Mouse (Mus musculus) erythroblast, embryonic 14.5 days (primary cell): ENCODE results near the gene Slc22a18.

Experiments used
- GATA1 ChIP-seq: IDR thresholded peaks from 2 replicates; pipeline ENCODE4 v1.6.1; 2012; ENCODE audit warnings: low read length, inconsistent platforms, mixed read lengths
- TAL1 ChIP-seq: IDR thresholded peaks from 3 replicates; pipeline ENCODE4 v1.6.1; 2012; ENCODE audit warnings: low read length, inconsistent platforms, mixed read lengths

GRCm38 (mm10) chr7:143481806-143482387 lies 8.4 kb downstream of the Slc22a18 start:
- TF ChIP-seq GATA1 (no peak), TAL1 (no peak)
